Mouse (Mus musculus) olfactory bulb, adult 2 months (tissue): ENCODE measurements around the gene Ccdc117.

ENCODE experiments used
- CTCF ChIP-seq: fragments of 200-500 bp; IDR thresholded peaks from 2 replicates; pipeline ENCODE4 v1.5.1; 2012; ENCODE audit warnings: low read depth, mild to moderate bottlenecking, low read length, moderate library complexity; ENCODE audit not compliant: insufficient read depth
- POLR2A ChIP-seq: fragments of 200-500 bp; IDR thresholded peaks from 2 replicates; pipeline ENCODE4 v1.6.1; 2012; ENCODE audit warnings: mild to moderate bottlenecking, low read depth, low read length, moderate library complexity; ENCODE audit not compliant: insufficient read depth

- TF ChIP-seq POLR2A, result no peak
- TF ChIP-seq CTCF, result no peak
Measured at GRCm38 (mm10) chr11:5568082-5568481, 26.1 kb upstream of the Ccdc117 start.
